Mouse (Mus musculus) erythroblast, embryonic 14.5 days (primary cell): ENCODE measurements around the gene Thada.

Experiments used
- GATA1 ChIP-seq: IDR thresholded peaks from 2 replicates; pipeline ENCODE4 v1.6.1; 2012; ENCODE audit warnings: low read length, inconsistent platforms, mixed read lengths
- TAL1 ChIP-seq: IDR thresholded peaks from 3 replicates; pipeline ENCODE4 v1.6.1; 2012; ENCODE audit warnings: low read length, inconsistent platforms, mixed read lengths

- TF ChIP-seq TAL1 = no peak
- no peak for TF ChIP-seq GATA1
Measured at GRCm38 (mm10) chr17:84272557-84273261, 193.3 kb downstream of the Thada start.
